Mouse (Mus musculus) testis, postnatal 10 days (tissue): ENCODE results near the gene Rabggta.

Source experiments
- DNase-seq: peaks from one replicate; pipeline ENCODE4 v3.0.0; 2021; ENCODE audit warnings: low spot score

Rabggta gene

GRCm38 (mm10) chr14:55733889-55734288 lies 11.8 kb upstream of the Rabggta start:
- no peak for DNase-seq

DNA sequence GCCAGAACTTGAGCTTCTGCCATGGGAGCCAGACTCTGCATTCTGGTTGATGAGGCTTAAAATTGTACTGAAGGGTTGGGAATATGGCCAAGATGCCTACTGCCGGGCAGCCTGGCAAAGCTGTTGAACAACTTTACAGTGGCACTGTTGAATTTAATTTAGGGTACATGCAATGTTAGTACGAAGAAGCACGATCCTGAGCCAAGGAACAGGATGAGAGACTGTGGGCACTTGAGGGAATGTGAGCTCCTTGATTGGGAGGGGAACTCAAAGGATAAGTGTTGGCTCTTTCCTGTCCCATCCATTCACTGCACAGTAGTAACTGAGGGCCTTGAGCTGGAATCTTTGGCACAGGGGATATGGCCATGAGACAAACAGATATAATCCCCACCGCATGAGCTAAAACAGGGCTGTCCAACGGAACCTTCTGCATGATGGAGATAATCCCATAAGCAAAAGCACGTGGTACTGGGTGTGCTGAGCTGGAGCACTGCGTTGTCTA lies 8.5 kb upstream of the Rabggta start:
- no peak for DNase-seq

GRCm38 (mm10) chr14:55730116-55730515 lies 8.1 kb upstream of the Rabggta start:
- DNase-seq: no peak

- no peak for DNase-seq
Observed at GRCm38 (mm10) chr14:55727889-55728685, 6.0 kb upstream of the Rabggta start.

DNA sequence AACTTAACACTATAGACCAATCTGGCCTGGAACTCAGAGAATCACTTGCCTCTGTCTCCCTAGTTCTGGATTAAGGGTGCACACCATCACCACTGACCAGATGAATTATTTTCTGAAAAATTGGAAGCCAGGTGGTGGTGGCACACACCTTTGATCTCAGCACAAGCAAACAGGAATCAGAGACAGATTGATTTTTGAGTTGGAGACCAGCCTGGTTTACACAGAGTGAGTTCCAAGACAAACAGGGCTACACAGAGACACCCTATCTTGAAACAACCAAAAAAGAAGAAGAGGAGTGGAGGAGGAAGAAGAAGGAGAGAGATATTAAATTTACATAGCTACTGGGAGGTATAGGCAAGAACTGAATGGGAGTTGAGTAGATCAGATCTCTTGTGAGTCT lies 4.2 kb upstream of the Rabggta start:
- DNase-seq: no peak

DNA sequence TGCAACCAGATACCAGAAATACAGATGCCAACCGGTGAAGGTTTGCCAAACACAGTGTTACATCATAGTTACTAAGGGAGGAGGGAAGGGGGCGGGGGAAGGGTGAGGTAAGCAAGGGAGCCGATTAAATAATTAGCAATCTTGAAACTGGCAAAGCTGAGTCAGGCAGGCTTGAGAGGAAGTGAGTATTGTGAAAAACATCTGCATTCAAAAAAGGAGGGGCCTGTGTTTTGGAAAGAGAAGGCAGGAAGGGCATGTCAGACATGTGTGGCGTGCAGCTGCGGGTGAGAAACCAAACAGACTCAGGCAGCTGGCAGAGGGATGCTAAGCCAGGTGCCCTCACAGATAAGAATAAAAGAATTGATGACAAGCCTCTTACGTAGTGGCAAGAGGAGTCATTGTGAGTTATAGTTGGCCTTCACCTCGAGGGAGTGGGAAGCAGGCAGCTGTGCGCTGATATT lies 2.4 kb upstream of the Rabggta start:
- no peak for DNase-seq

- no peak for DNase-seq
Observed at GRCm38 (mm10) chr14:55723433-55723832, 1.4 kb upstream of the Rabggta start.

DNA sequence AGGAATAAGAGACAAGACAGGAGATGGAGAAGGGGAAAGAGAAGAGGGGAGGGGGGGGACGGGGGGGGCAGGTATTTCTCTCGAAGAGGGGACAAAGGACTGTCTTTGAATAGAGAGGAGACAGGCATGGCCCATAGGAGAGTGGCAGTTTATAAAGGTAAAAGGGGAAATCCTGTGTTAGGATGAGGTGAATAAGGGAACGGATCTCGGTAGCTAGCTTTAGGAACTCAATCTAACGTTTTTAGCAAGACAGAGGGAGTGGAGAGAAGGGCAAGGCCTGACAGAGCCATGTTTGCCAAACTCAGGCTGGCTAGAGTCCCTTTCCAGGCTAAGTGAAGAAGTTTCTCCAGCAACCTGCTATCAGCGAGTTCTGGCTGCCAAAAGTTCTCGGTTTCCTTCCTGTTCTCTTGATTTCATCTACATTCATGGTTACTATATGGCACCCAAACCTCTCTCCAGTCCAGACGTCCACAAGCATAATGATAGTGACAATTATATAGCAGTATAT lies 429 bp upstream of the Rabggta start:
- no peak for DNase-seq

DNA sequence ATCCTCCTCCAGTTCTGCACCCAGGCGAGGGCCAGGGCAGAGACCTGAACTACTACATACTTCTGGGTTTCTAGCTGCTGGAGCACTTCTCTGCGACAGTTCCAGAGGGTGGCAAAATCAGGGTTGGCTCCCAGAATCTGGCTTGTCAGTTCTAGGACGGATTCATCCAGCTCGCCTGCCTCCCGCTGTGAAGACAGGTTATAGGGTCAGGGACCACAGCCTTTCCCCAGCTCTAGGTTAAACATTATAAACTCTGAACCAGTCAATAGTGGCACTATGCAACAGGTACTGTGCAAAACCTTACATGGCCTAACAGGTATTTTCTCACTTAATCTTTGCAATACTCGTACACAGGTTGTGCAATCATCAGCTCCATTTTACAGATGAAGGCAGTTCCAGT lies 987 bp downstream of the Rabggta start:
- no peak for DNase-seq

DNA sequence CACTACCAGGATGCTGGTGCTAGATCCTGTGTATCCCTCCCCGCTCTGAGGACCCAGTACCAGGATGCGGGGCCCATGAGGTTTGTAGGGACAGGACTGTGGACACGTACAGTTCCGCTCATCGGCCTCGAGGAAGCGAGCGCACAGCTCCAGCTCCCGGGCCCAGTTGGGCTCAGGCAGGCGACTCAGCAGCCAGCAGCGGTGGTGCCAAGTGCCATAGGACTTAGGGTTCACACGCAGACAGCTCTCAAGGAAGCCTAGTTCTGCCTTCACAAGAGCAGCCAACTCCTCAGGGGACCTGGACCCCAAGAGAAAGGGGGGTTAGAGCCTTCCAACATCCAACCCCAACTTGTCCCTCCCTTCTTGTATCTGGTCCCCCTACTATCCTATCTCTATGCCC lies 1.4 kb downstream of the Rabggta start:
- no peak for DNase-seq

DNA sequence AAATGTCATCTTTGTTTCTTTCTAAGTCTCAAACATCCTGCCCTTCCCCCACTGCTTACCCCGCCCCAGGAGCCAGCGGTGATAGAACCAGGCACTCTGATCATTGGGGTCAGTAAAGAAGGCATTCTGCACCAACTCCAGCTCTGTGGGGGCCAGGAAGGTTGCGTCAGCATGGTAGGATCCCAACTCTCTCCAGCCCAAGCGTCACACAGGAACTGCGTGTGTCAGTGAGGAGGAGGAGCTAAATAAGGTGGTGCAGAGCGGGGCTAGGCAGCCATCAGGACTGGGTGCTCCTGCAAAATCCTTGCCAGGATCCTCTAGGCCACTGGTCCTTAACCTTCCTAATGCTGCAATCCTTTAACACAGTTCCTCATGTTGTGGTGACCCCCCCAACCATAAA lies 2.3 kb downstream of the Rabggta start:
- DNase-seq: no peak

- DNase-seq: no peak
Observed at GRCm38 (mm10) chr14:55716884-55717283, 5.2 kb downstream of the Rabggta start.

GRCm38 (mm10) chr14:55716271-55716670 lies 5.8 kb downstream of the Rabggta start:
- DNase-seq: no peak

- DNase-seq: no peak
Observed at GRCm38 (mm10) chr14:55714893-55715292, 7.2 kb downstream of the Rabggta start.

GRCm38 (mm10) chr14:55713729-55714122 lies 8.3 kb downstream of the Rabggta start, which contains the start of gene Tgm1:
Gene Tgm1 (minus strand): TSS chr14:55713926.
- DNase-seq: no peak

- DNase-seq: no peak
Observed at GRCm38 (mm10) chr14:55713007-55713728, 8.9 kb downstream of the Rabggta start.

DNA sequence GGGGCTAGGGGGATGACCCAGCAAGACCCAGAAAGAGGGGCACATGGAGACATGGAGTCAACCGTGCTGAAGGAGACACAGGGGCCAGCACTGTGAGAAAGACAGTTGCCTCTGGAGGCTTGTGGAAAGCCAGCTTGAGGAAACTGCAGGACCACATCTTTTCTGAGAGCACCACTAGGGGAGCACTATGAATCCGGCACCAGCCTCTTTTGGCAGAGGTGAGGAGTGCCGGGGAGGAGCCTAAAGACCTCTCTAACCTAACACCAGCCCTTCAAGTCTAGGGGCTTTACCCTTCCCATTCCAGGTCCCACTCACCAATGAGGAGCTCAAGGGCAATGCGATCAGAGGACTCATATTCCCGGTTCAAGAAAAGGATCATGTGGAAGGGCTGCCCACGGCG lies 10.3 kb downstream of the Rabggta start:
- DNase-seq: no peak

GRCm38 (mm10) chr14:55709509-55709908 lies 12.6 kb downstream of the Rabggta start:
- DNase-seq: no peak

- no peak for DNase-seq
Observed at GRCm38 (mm10) chr14:55707397-55707796, 14.7 kb downstream of the Rabggta start.

GRCm38 (mm10) chr14:55706051-55706600 lies 15.9 kb downstream of the Rabggta start:
- no peak for DNase-seq

DNA sequence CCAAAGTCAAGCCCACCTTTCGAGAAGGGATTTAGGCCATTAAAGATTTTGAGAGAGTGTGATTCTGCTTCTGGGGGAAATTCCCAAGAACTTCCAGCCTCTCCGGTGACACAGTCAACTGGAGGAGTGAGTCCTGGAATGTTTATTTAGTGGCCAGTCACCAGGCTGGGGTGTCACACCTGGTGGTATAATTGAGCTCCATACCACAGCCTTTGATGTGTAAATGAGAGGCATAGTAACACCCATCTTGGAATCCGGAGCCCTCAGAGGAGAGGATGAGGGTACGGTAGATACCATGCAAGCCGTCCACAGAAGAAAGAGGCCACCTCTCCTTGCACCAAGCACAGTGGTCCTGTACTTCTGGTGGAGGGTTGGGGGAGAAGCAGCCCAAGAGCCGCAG lies 19.3 kb downstream of the Rabggta start:
- no peak for DNase-seq

- DNase-seq: no peak
Observed at GRCm38 (mm10) chr14:55701131-55701530, 20.9 kb downstream of the Rabggta start.

DNA sequence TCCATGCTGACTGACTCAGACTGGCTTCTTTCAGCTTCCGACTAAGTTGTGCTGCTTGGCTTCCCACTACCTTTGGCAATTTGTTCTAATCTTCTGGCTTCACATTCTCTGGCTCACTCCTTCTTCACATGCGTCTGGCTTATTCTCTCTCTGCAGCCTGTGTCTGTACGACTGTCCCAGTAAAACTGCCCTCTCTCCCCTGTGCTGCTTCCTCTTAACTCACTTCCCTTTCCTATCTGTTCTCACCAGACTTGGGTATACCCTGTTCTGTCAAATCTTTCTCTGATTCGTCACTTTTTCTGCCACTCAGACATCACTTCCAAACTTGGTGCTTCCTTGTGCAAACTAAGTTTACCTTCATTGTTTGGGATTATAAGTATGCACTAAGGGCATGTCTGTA lies 24.8 kb downstream of the Rabggta start:
- DNase-seq: no peak
